Comparison of ENCODE assay signal across 13 mouse cellular contexts in the genomic region with DNA sequence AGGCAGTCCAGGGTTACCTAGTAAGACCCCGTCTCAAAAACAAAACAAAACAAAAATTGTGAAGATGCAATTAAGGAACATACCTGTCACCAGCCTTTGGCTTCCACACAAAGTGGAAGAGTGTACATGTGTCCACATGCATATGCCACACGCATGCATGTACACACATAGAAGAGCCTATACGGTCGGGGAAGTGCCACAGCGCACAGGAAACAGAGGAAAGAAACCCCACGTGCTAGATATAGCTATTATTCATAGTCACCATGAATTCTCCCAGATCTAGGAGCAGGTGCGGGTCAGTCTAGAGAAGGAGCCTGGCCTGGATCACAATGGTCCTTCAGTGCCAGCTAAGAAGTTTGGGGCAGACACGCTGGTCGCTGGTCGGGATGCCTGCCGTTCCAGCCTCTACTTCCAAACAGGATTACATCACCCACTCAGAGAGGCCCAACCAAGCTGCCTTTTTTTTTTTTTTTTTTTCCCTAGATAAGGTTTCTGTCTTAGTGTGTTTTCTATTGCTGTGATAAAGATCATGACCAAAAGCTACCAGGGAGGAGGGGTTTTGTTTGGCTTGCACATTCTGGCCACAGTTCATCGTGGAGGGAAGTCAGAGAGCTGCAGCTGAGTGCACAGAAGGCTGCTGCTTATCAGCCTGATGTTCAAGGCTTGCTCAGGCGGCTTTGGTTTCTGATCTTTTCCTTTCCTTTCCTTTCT. TPM values are rescaled to one million over a fixed set of nuclear protein-coding genes. Genes with fewer than 3 reads are reported as not detected.
DNase-seq lines count a peak whose midpoint lies in the region; ATAC-seq and TF ChIP-seq lines count a peak whose summit lies in the region.
"Had no signal": no experiment of that assay in that cellular context is flagged by ENCODE, and none has a peak within 500 bp of the region (broad histone marks: within the 10 kb centered on the region; RNA-seq: fewer than 3 reads in every experiment).

No protein-coding gene starts in this region.

- no peaks in the 10 kb centered on the region for H3K9me3 ChIP-seq in intestine, postnatal 0 days (ENCODE audit: control insufficient read depth)
- H3K9me3 ChIP-seq in forebrain, embryonic 13.5 days (replicated peaks) = no peaks in the 10 kb centered on the region

- TF ChIP-seq POLR2A in thymus, adult 2 months (IDR thresholded peaks at IDR 0.05; ENCODE audit: control insufficient read depth, extremely low read depth, insufficient read depth, low read length, poor library complexity) = no peak
- TF ChIP-seq POLR2A in small intestine, adult 2 months (IDR thresholded peaks at IDR 0.05; ENCODE audit: low read depth, low read length) = no peak

- peak; percentile 28 for DNase-seq in adrenal gland, postnatal 14 days
- no peak for DNase-seq in adrenal gland, postnatal 4 days (ENCODE audit: low spot score in 2 of 2)
- no peak for DNase-seq in thymus, adult 2 months
- DNase-seq in thymus, postnatal 10 days (ENCODE audit: low spot score in 2 of 2) = no peak
- DNase-seq: adrenal gland, postnatal 10 days; cerebellum, postnatal 25 days; right cerebral cortex, postnatal 14 days had no signal

- peak overlapping the region; percentile 17; the same call in 1 of the 2 replicates for H3K4me2 ChIP-seq in intestine, postnatal 0 days (replicated peaks; ENCODE audit: low read depth)
- H3K4me2 ChIP-seq in forebrain, embryonic 13.5 days = no peak overlapping the region

- H3K4me3 ChIP-seq in thymus, adult 2 months (ENCODE audit: control insufficient read depth, insufficient read depth, low read length) = no peak overlapping the region
- no peak overlapping the region for H3K4me3 ChIP-seq in intestine, postnatal 0 days (ENCODE audit: low read depth, low read length)
- no peak overlapping the region for H3K4me3 ChIP-seq in small intestine, adult 2 months (ENCODE audit: low read depth, low read length)
- H3K4me3 ChIP-seq in forebrain, embryonic 13.5 days = no peak overlapping the region

- no peak overlapping the region for H3K9ac ChIP-seq in intestine, postnatal 0 days (ENCODE audit: low read depth, low read length)
- H3K9ac ChIP-seq in forebrain, embryonic 13.5 days = no peak overlapping the region

- no peak for TF ChIP-seq CTCF in thymus, adult 2 months (IDR thresholded peaks at IDR 0.05; ENCODE audit: borderline replicate concordance, control insufficient read depth, extremely low read depth, insufficient read depth, low read length, poor library complexity)
- TF ChIP-seq CTCF in intestine, postnatal 0 days (IDR thresholded peaks at IDR 0.05; ENCODE audit: low read depth) = no peak
- no peak for TF ChIP-seq CTCF in small intestine, adult 2 months (IDR thresholded peaks at IDR 0.05; ENCODE audit: extremely low read depth, insufficient read length, insufficient replicate concordance, low read depth, low read length)

- peak overlapping the region; percentile 57 for H3K27ac ChIP-seq in thymus, adult 2 months (ENCODE audit: control insufficient read depth, insufficient read depth, low read length)
- no peak overlapping the region for H3K27ac ChIP-seq in intestine, postnatal 0 days (ENCODE audit: low read depth, low read length)
- peak overlapping the region; percentile 24 for H3K27ac ChIP-seq in small intestine, adult 2 months (ENCODE audit: insufficient read depth, low read depth, low read length)
- no peak overlapping the region for H3K27ac ChIP-seq in forebrain, embryonic 13.5 days
- H3K27ac ChIP-seq: hindbrain, postnatal 0 days had no signal

- ATAC-seq in intestine, postnatal 0 days = peak; percentile 36
- no peak for ATAC-seq in erythroid progenitor cell, adult 5-6 weeks (replicated peaks; ENCODE audit: low FRiP score, poor library complexity, severe bottlenecking)
- ATAC-seq in forebrain, embryonic 13.5 days = no peak
- ATAC-seq: forebrain, embryonic 14.5 days; hindbrain, postnatal 0 days had no signal

- peaks cover 14% of the 10 kb centered on the region for H3K4me1 ChIP-seq in thymus, adult 2 months (replicated peaks; ENCODE audit: control insufficient read depth, insufficient read depth, low read length)
- no peaks in the 10 kb centered on the region for H3K4me1 ChIP-seq in intestine, postnatal 0 days (replicated peaks; ENCODE audit: control insufficient read depth, insufficient read depth, low read length)
- peaks cover 8% of the 10 kb centered on the region; the same call in 1 of the 2 replicates for H3K4me1 ChIP-seq in small intestine, adult 2 months (ENCODE audit: control insufficient read depth, insufficient read depth, insufficient read length, low read length)
- 0 out of 2 replicates have a peak, but pooled peaks cover 2% of the 10 kb centered on the region for H3K4me1 ChIP-seq in forebrain, embryonic 13.5 days

- no peaks in the 10 kb centered on the region for H3K36me3 ChIP-seq in thymus, adult 2 months (ENCODE audit: control insufficient read depth, insufficient read depth, low read length)
- no peaks in the 10 kb centered on the region for H3K36me3 ChIP-seq in intestine, postnatal 0 days (ENCODE audit: control insufficient read depth, insufficient read depth)
- no peaks in the 10 kb centered on the region for H3K36me3 ChIP-seq in small intestine, adult 2 months (ENCODE audit: control insufficient read depth, insufficient read depth, low read length)
- no peaks in the 10 kb centered on the region for H3K36me3 ChIP-seq in forebrain, embryonic 13.5 days (ENCODE audit: poor library complexity, severe bottlenecking)

- H3K27me3 ChIP-seq in thymus, adult 2 months (ENCODE audit: control insufficient read depth, insufficient read depth, low read length) = no peaks in the 10 kb centered on the region
- no peaks in the 10 kb centered on the region for H3K27me3 ChIP-seq in intestine, postnatal 0 days (replicated peaks; ENCODE audit: control insufficient read depth, insufficient read depth, low read length)
- H3K27me3 ChIP-seq in small intestine, adult 2 months (ENCODE audit: control insufficient read depth, insufficient read depth, low read length) = no peaks in the 10 kb centered on the region
- no peaks in the 10 kb centered on the region for H3K27me3 ChIP-seq in forebrain, embryonic 13.5 days

- WGBS in thymus, adult 2 months = 56% methylated on average over 13 of the region's 13 CpGs
- 38% methylated on average over 13 of the region's 13 CpGs for WGBS in intestine, postnatal 0 days
- 30% methylated on average over 13 of the region's 13 CpGs for WGBS in small intestine, adult 2 months
- 79% methylated on average over 13 of the region's 13 CpGs for WGBS in forebrain, embryonic 13.5 days

RNA-seq across cellular contexts. Expression of a gene that starts 11.5 kb away (rescaled TPM):
- 231 and 237 TPM in 2 replicates for total RNA-seq in adrenal gland, postnatal 14 days (2021)
- total RNA-seq in adrenal gland, postnatal 4 days (2021) = 100 to 1,000 TPM; 266 to 270 TPM
- polyA plus RNA-seq in thymus, adult 2 months (2012; rRNA removed) = 131 and 136 TPM in 2 replicates
- polyA plus RNA-seq in intestine, postnatal 0 days (2015; fragmentation: Nextera tagmentation; extraction: Ambion mirVana) = 53.4 and 62.6 TPM in 2 replicates
- 20.7 and 34.0 TPM in 2 replicates for polyA plus RNA-seq in small intestine, adult 2 months (2012; rRNA removed)
- total RNA-seq in erythroid progenitor cell, adult 5-6 weeks (2015; ENCODE audit: low replicate concordance) = 20.2 and 37.3 TPM in 2 replicates
- 21.2 and 37.5 TPM in 2 replicates for total RNA-seq in erythroid progenitor cell, adult 5-6 weeks (2017; ENCODE audit: low replicate concordance)
- polyA plus RNA-seq in forebrain, embryonic 13.5 days (2015; fragmentation: Nextera tagmentation; extraction: Ambion mirVana) = 181 and 195 TPM in 2 replicates

Comparison
In these comparisons a context has a peak if more than half of its experiments do, and no peak if none do; other contexts are left out.
1. H3K27ac ChIP-seq: peak in thymus, adult 2 months (single experiment) and small intestine, adult 2 months (single experiment); none in intestine, postnatal 0 days (single experiment) and forebrain, embryonic 13.5 days (single experiment).